Mouse (Mus musculus) induced T-regulatory cell, adult 2 months (primary cell): ENCODE results near the gene Flywch2.

ENCODE experiments used
- DNase-seq: peaks from one replicate; pipeline ENCODE4 v3.0.0-alpha.2; 2012; ENCODE audit warnings: low read depth

Gene Flywch2

DNA sequence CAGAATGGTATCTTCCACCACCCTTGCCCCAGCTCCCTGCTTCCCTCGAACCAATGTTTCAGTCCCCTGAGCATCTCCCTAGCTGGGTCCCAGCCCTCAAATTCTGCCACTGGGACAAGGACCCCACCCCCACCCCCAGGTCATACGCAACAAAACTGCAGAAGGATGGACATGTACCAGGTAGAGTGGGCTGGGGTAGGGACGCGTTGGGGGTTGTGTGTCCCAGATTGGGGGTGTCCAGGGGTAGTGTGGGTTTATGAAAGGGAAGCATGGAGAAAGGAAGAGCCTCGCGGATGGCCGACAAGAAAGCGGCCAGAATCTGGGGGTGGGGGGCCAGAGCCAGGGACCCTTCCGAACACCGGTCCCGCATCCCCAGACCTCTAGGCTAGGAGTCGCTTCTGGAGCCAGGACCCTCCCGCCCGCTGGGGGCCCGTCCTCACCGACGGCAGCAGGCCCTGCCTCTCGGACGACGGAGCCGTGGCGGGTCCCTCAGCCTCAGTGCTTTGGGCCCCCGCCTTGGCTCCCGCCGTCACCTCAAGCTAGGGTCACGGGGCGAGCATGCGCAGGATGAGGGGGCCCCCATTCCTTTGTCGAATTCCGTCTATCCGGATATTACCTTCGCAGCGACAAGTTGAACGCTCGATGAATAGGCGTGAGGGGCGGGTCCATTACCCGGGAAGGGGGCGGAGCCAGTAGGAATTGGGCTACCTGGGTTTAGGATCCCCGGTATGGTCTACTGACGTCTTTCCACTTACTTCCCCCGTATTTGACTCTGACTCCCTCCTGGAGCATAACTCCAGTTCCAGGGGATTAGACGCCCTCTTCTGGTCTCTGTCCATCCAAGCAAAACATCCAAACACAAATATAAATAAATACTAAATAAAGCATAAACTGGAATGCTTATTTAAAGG lies at the start of gene Flywch2:
Gene Flywch2, minus strand, starts transcription at position 521 of the 911 bp plus-strand sequence.
- peak; percentile 91 for DNase-seq

DNA sequence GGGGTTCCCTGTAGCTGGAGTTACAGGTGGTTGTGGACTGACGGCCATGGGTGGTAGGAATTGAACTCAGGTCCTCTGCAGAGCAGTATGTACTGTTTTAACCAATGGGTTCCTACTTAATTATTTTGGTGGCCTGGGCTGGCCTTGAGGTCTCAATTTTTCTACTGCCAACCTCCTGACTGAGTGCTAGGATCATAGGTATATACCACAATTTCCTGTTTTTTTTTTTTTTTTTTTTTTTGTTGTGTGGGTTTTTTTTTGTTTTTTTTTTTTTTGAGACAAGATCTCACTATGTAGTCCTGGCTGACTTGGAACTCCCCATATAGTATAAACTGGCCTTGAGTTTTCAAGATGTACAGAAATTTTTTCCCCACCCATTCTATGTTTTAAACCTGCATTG lies 45.3 kb upstream of the Flywch2 start:
- peak; percentile 56 for DNase-seq

GRCm38 (mm10) chr17:23829064-23829619 lies 43.3 kb upstream of the Flywch2 start, which contains the start of gene Elob:
Gene Elob, minus strand, starts transcription at chr17:23829136.
- DNase-seq, result peak; percentile 95

DNA sequence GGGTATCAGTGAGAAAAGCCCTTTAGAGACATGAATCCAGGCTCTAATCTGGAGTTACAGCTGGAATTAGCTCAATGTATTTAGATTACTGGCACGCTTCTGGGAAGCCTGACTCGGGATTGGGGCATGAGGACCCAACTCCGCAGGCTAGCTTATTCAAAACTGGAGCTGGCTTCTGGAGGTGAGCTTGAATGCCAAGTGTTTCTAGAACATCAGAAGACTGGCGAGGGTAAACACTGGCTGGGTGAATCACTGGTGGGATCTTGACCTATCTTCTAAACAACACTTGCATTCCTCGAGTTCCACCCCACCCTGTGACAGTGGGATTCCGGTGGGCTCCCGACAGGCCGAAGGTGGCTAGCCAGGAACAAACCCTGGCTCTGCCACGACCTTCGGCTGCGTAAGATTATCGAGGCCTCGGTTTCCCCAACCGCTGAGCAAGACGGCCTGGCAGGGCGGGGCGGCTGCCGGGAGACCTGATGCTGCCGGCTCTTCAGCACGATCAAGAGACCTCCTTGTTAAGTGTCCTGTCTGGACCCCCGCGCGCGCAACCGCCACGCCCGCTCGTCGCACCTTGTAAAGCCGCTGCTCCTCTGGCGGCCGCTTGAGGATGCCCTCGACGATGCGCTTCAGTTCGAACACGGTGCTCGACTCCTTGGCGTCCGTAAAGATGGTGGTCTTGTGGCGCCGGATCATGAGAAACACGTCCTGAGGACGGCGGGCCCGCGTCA lies 42.6 kb upstream of the Flywch2 start:
- DNase-seq, result peak; percentile 79

GRCm38 (mm10) chr17:23825591-23825990 lies 39.7 kb upstream of the Flywch2 start:
- DNase-seq, result peak; percentile 21

DNA sequence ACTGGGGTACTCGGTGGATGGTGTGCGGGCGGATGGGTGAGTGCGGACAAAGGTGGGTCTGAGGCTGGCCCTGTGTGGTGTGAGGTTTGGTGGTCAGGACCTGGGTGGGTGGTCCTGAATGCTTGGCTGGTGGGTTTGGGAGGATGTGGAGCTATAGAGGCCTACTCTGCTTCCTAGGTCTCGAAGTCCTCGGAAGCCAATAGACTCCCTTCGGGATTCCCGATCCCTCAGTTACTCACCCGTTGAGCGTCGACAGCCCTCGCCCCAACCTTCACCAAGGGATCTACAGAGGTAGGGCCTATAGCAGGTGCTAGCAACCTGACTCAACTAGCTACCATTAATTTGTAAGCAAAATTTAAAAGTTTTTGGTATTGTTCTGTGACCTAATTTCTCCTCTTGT lies 37.7 kb upstream of the Flywch2 start:
- DNase-seq, result peak; percentile 18

DNA sequence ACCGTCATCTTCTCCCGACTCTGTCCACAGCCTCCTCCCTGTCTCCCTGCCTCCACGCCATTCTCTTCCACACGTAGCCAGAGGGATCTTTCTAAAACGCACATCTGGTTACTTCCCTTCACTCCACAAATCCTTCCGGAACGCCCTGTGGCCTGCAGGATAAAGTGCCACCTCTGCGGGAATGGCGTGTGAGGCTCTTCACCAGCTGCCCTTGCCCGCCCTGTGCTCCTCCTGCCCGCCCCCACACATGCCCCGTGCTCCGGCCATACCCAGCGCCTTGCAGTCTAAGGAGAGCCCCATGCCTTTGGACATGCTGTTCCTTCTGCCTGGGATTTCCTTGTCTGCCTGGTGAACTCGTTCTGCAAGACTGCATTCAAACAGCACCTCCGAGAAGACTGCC lies 37.1 kb upstream of the Flywch2 start:
- no peak for DNase-seq

- peak; percentile 22 for DNase-seq
Observed at GRCm38 (mm10) chr17:23822094-23822493, 36.2 kb upstream of the Flywch2 start.

DNA sequence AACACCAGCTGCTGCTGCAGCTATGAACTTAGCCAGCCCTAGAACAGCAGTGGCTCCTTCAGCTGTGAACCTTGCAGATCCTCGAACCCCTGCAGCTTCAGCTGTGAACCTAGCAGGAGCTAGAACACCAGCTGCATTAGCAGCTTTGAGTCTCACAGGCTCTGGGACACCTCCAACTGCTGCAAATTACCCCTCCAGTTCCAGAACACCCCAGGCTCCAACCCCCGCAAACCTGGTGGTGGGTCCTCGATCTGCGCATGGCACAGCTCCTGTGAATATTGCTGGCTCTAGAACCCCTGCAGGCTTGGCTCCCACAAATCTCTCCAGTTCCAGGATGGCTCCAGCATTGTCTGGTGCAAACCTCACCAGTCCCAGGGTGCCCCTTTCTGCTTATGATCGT lies 34.9 kb upstream of the Flywch2 start:
- no peak for DNase-seq

GRCm38 (mm10) chr17:23819235-23819634 lies 33.4 kb upstream of the Flywch2 start:
- no peak for DNase-seq

GRCm38 (mm10) chr17:23818579-23818978 lies 32.7 kb upstream of the Flywch2 start:
- DNase-seq, result peak; percentile 24

- DNase-seq, result no peak
Observed at GRCm38 (mm10) chr17:23815641-23816040, 29.8 kb upstream of the Flywch2 start.

GRCm38 (mm10) chr17:23807918-23808317 lies 22.0 kb upstream of the Flywch2 start:
- no peak for DNase-seq

DNA sequence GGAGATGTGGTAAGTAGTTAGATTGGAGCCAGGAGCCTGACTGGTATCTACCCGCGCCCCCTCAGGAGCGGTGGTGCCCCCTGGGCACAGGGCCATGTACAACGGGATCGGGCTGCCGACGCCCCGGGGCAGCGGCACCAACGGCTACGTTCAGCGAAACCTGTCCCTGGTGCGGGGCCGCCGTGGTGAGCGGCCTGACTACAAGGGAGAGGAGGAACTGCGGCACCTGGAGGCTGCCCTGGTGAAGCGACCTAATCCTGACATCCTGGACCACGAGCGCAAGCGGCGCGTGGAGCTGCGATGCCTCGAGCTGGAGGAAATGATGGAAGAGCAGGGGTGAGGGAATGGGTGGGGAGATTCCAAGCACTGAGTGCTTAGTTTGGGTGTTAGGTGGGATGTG lies 21.0 kb upstream of the Flywch2 start:
- DNase-seq, result peak; percentile 62

- DNase-seq, result peak; percentile 83
Observed at GRCm38 (mm10) chr17:23804426-23805085, 18.7 kb upstream of the Flywch2 start.

- peak; percentile 92 for DNase-seq
Observed at GRCm38 (mm10) chr17:23803366-23804041, 17.6 kb upstream of the Flywch2 start.

GRCm38 (mm10) chr17:23802746-23803365 lies 17.0 kb upstream of the Flywch2 start:
- peak; percentile 99 for DNase-seq

- DNase-seq, result no peak
Observed at GRCm38 (mm10) chr17:23801627-23802026, 15.7 kb upstream of the Flywch2 start.

DNA sequence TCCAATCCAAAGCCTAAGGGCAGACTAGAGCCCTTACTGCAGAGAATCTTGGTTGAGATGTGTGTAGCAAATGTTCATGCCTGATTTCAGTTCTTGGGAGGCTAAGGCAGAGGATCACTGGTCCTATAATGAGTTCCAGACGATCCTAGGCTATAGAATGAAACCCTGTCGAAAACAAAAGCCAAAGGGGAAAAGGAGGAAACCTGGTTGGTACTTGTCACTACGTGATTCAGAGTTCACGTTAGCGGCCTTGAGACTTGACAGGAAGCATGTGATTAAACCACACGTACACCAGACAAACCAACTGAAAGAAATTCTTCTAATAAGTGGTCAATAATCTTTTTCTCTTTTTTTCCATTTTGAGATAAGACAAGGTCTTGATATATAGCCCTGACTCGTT lies 11.4 kb upstream of the Flywch2 start:
- DNase-seq, result peak; percentile 71

- no peak for DNase-seq
Observed at GRCm38 (mm10) chr17:23795323-23795722, 9.4 kb upstream of the Flywch2 start.

- peak; percentile 57 for DNase-seq
Observed at GRCm38 (mm10) chr17:23791079-23791357, 5.1 kb upstream of the Flywch2 start.
